Mouse (Mus musculus): Measurements from ENCODE around the gene Rnf31.

DNA sequence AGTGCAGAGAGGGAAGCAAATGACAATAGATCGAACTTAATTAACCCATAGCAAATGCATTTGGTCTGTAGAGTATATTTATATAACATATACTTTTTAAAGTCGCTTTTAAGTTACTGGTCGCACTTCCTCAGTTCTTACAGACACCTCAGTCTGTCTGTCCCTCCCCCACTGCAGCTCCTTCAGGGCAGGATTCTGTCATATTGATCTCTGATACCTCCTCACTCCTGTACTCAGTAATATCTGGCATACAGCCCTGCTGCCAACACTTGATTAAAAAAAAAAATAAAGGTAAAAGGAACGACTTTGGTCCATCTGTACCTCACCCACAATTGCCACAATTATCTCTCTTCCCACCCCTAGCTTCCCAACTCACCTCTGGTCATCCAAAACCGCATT, 7.2 kb upstream of the Rnf31 start:
- TF ChIP-seq CTCF (IDR thresholded peaks at IDR 0.05; ENCODE audit: extremely low read depth, insufficient read depth, insufficient read length, insufficient replicate concordance): no peak
- TF ChIP-seq POLR2A (IDR thresholded peaks at IDR 0.05; ENCODE audit: low read depth, low read length): no peak
